Mouse (Mus musculus): ENCODE measurements around the gene Fes. TPM values are rescaled to one million over a fixed set of nuclear protein-coding genes. Genes with fewer than 3 reads are reported as not detected.
A peak's percentile ranks its signal among the peaks of the same experiment; 100 is the strongest.

Fes gene
- total and polyA plus RNA-seq, 2 experiments = 4.6 to 9.6 TPM

DNA sequence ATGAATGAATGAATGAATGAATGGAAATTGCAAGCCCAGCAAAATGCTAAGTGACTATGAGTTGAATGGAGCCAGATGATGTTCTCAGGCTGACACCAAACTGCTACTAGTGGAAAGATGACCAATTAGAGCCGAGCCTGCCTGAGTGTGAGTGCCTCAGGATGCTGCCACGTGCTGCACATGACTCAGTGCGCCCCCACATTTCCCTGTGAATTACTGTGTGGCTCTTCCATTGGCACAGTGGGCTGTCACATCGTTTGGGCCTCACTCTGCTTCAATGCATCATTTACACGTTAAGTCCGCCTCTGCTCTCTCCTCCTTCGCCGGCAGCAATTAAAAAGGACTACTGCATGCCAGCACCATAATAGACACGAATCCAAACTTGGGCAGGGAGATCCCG is 24.5 kb upstream of the Fes start:
- Histone ChIP-seq H3K36me3 (ENCODE audit: control insufficient read depth, insufficient read depth, low read length) (no peaks in the 10 kb centered on the region), H3K4me3 (ENCODE audit: insufficient read depth, low read depth, low read length) (no peak overlapping the region), H3K27me3 (ENCODE audit: control insufficient read depth, insufficient read depth, low read length) (no peaks in the 10 kb centered on the region), H3K27ac (replicated peaks; ENCODE audit: insufficient read depth, low read depth, low read length) (no peak overlapping the region), H3K4me1 (ENCODE audit: control insufficient read depth, insufficient read depth, low read length) (peaks cover 15% of the 10 kb centered on the region), H3K9ac (ENCODE audit: low read depth, low read length) (no peak overlapping the region), H3K79me2 (ENCODE audit: control insufficient read depth, insufficient read depth, low read length) (no peaks in the 10 kb centered on the region)
- DNase-seq (ENCODE audit: extremely low read depth, low read depth, low spot score) = no peak
- TF ChIP-seq POLR2A (IDR thresholded peaks at IDR 0.05; ENCODE audit: extremely low read depth, insufficient read depth, low read length) (no peak), CTCF (IDR thresholded peaks at IDR 0.05; ENCODE audit: low read depth, low read length) (no peak)
- 93% methylated on average over 10 of the region's 10 CpGs for WGBS

DNA sequence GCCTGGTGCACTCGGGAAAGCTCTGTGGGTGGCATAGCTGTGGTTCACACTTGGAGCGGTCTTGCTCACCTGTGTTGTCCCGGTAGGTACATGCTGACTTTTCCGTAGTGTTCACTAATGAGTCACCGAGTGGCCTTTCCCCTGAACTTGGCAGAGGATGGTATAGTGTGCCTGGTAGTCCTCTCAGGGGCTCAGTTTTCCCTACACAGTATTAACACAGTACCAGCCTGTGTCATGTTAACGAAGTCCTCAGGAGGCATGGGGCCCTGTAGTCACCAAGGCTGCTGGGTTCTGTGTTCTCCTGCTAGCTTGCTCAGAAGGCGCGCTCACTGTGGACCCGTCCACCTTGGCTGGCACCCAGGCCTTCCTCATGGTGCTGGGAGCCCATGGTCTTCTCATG is 22.6 kb upstream of the Fes start:
- H3K27me3 ChIP-seq (ENCODE audit: control insufficient read depth, insufficient read depth, low read length) = no peaks in the 10 kb centered on the region
- no peak for DNase-seq (ENCODE audit: extremely low read depth, low read depth, low spot score)
- WGBS = 87% methylated on average over 9 of the region's 9 CpGs
- no peaks in the 10 kb centered on the region for H3K36me3 ChIP-seq (ENCODE audit: control insufficient read depth, insufficient read depth, low read length)
- H3K27ac ChIP-seq (replicated peaks; ENCODE audit: insufficient read depth, low read depth, low read length) = no peak overlapping the region
- no peak overlapping the region for H3K4me3 ChIP-seq (ENCODE audit: insufficient read depth, low read depth, low read length)
- peaks cover 13% of the 10 kb centered on the region for H3K4me1 ChIP-seq (ENCODE audit: control insufficient read depth, insufficient read depth, low read length)
- no peak overlapping the region for H3K9ac ChIP-seq (ENCODE audit: low read depth, low read length)
- H3K79me2 ChIP-seq (ENCODE audit: control insufficient read depth, insufficient read depth, low read length) = no peaks in the 10 kb centered on the region
- TF ChIP-seq POLR2A (IDR thresholded peaks at IDR 0.05; ENCODE audit: extremely low read depth, insufficient read depth, low read length) (no peak), CTCF (IDR thresholded peaks at IDR 0.05; ENCODE audit: low read depth, low read length) (no peak)

DNA sequence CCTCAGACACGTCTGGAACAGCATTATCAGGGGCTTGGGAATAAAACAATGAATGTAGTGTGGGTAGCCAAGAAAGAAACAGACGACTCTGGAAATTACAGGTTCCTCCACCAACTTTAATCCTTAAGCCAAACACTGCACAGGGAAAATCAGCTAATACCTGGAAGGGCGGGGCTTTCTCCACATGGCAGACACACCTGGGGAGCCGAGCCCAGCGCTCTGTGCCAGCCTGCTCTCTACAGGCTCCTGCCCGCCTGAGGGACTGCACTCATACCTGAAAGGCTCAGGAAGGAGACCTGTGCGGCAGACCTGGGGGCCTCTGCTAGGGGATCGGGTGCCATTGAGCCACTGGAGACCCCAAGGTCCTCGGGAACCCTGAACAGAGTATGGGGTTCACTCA is 20.0 kb upstream of the Fes start:
- DNase-seq (ENCODE audit: extremely low read depth, low read depth, low spot score) = no peak
- no peaks in the 10 kb centered on the region for H3K79me2 ChIP-seq (ENCODE audit: control insufficient read depth, insufficient read depth, low read length)
- TF ChIP-seq POLR2A (IDR thresholded peaks at IDR 0.05; ENCODE audit: extremely low read depth, insufficient read depth, low read length) = no peak
- TF ChIP-seq CTCF (IDR thresholded peaks at IDR 0.05; ENCODE audit: low read depth, low read length) = no peak
- no peaks in the 10 kb centered on the region for H3K36me3 ChIP-seq (ENCODE audit: control insufficient read depth, insufficient read depth, low read length)
- no peak overlapping the region for H3K27ac ChIP-seq (replicated peaks; ENCODE audit: insufficient read depth, low read depth, low read length)
- H3K4me1 ChIP-seq (ENCODE audit: control insufficient read depth, insufficient read depth, low read length) = peaks cover 3% of the 10 kb centered on the region
- no peak overlapping the region for H3K9ac ChIP-seq (ENCODE audit: low read depth, low read length)
- WGBS = 84% methylated on average over 9 of the region's 9 CpGs
- no peaks in the 10 kb centered on the region for H3K27me3 ChIP-seq (ENCODE audit: control insufficient read depth, insufficient read depth, low read length)
- H3K4me3 ChIP-seq (ENCODE audit: insufficient read depth, low read depth, low read length) = no peak overlapping the region

DNA sequence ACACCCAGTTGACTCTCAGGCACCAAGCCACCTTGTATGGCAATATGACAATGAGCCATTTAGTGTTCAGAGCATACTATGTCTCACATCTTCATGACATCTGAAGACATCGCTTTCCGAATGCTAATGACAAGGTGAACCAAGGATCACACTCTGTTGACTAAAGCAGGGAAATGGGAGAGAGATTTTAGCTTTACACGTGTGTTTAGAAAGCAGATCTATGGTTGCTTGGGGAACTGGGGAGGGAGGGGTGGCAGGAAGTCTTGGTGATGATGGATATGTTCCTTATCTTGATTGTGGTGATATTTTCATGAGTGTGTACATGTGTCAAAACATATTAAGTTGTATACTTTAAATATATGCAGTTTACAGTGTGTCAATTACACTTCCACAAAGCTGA is 18.4 kb upstream of the Fes start:
- Histone ChIP-seq H3K4me3 (ENCODE audit: insufficient read depth, low read depth, low read length) (no peak overlapping the region), H3K79me2 (ENCODE audit: control insufficient read depth, insufficient read depth, low read length) (peaks cover 8% of the 10 kb centered on the region; the same call in 1 of the 2 replicates), H3K4me1 (ENCODE audit: control insufficient read depth, insufficient read depth, low read length) (peaks cover 3% of the 10 kb centered on the region; the same call in 1 of the 2 replicates), H3K36me3 (ENCODE audit: control insufficient read depth, insufficient read depth, low read length) (no peaks in the 10 kb centered on the region), H3K27ac (replicated peaks; ENCODE audit: insufficient read depth, low read depth, low read length) (no peak overlapping the region), H3K27me3 (ENCODE audit: control insufficient read depth, insufficient read depth, low read length) (no peaks in the 10 kb centered on the region), H3K9ac (ENCODE audit: low read depth, low read length) (no peak overlapping the region)
- DNase-seq (ENCODE audit: extremely low read depth, low read depth, low spot score) = no peak
- 83% methylated on average over 3 of the region's 3 CpGs for WGBS
- TF ChIP-seq CTCF (IDR thresholded peaks at IDR 0.05; ENCODE audit: low read depth, low read length) (no peak), POLR2A (IDR thresholded peaks at IDR 0.05; ENCODE audit: extremely low read depth, insufficient read depth, low read length) (no peak)

DNA sequence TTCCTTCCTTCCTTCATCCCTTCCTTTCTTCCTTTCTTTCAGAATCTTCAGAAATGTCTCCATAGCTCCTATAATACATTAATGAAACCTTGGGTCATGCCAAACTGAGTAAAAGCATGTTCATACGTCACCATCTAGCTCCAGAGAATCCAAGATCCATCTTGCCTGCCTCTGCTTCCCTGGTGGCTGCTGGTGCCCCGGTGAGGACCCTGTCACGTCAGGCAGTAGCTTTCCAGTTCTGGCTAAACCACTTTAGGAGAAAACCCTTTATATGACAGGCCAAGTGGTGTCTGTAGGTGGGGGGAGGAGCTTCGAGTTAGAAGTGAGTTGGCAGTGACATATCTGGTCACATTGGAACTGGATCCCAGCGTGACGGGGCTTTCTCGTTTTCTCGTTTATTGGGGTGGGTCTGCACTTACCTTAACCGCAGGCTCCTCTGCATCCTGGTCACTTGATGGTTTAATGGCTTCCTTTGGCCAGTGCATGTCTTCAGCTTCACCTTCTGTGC is 17.5 kb upstream of the Fes start, which contains the start of gene Furin:
Furin (minus strand) TSS at position 249 of the 508 bp plus-strand sequence.
- Histone ChIP-seq H3K27me3 (ENCODE audit: control insufficient read depth, insufficient read depth, low read length) (no peaks in the 10 kb centered on the region), H3K9ac (ENCODE audit: low read depth, low read length) (no peak within 1 kb of the TSS), H3K4me1 (ENCODE audit: control insufficient read depth, insufficient read depth, low read length) (peaks cover 3% of the 10 kb centered on the region; the same call in 1 of the 2 replicates), H3K79me2 (ENCODE audit: control insufficient read depth, insufficient read depth, low read length) (peaks cover 8% of the 10 kb centered on the region; the same call in 1 of the 2 replicates), H3K36me3 (ENCODE audit: control insufficient read depth, insufficient read depth, low read length) (no peaks in the 10 kb centered on the region), H3K4me3 (ENCODE audit: insufficient read depth, low read depth, low read length) (no peak within 1 kb of the TSS), H3K27ac (replicated peaks; ENCODE audit: insufficient read depth, low read depth, low read length) (peak within 1 kb of the TSS; percentile 11; the same call in 1 of the 2 replicates)
- no peak for DNase-seq (ENCODE audit: extremely low read depth, low read depth, low spot score)
- TF ChIP-seq CTCF (IDR thresholded peaks at IDR 0.05; ENCODE audit: low read depth, low read length) = no peak
- no peak for TF ChIP-seq POLR2A (IDR thresholded peaks at IDR 0.05; ENCODE audit: extremely low read depth, insufficient read depth, low read length)
- 44% methylated on average over 9 of the region's 9 CpGs for WGBS

DNA sequence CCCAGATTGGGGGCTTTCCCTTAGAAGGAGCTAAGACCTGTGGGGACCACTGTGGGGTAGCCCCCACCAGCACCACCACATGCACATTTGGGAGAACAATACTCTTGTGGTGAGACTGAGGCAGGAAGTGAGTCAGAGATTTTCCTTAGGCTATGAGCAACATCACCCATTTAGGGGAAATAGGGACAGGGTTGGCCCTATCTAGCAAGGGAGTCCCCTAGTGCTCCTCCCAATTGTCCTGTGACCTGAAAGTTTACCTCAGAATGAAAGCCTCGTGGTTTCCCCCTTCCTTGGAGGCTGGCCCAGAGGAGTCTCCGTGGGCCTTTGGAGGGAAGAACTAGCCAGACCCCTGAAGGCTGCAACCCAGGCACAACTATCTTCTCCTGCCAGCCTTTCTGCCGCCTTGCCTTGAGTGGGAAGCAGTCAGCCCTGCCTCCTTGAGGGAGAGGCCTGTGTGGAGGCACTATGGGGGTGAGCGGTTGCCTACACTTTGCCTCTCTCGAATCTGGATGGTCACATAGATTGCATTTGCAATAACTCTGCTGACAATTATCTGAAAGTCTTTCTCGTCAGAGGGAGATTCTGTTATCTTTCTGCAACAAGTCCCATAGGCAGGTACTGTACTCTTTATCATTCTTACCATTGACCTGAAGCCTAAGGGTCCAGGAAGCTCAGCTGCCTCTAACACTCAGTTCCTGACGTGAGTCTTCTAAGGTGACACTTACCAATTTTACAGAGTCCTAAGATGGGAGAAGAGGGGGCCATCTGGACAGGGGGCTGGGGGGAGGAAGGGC is 16.6 kb upstream of the Fes start:
- no peak for DNase-seq (ENCODE audit: extremely low read depth, low read depth, low spot score)
- WGBS = 51% methylated on average over 7 of the region's 7 CpGs
- no peak overlapping the region for H3K4me3 ChIP-seq (ENCODE audit: insufficient read depth, low read depth, low read length)
- H3K4me1 ChIP-seq (ENCODE audit: control insufficient read depth, insufficient read depth, low read length) = peaks cover 6% of the 10 kb centered on the region
- H3K27ac ChIP-seq (replicated peaks; ENCODE audit: insufficient read depth, low read depth, low read length) = peak overlapping the region; percentile 11; the same call in 1 of the 2 replicates
- no peak overlapping the region for H3K9ac ChIP-seq (ENCODE audit: low read depth, low read length)
- no peaks in the 10 kb centered on the region for H3K36me3 ChIP-seq (ENCODE audit: control insufficient read depth, insufficient read depth, low read length)
- TF ChIP-seq CTCF (IDR thresholded peaks at IDR 0.05; ENCODE audit: low read depth, low read length) = no peak
- no peak for TF ChIP-seq POLR2A (IDR thresholded peaks at IDR 0.05; ENCODE audit: extremely low read depth, insufficient read depth, low read length)
- H3K79me2 ChIP-seq (ENCODE audit: control insufficient read depth, insufficient read depth, low read length) = peaks cover 9% of the 10 kb centered on the region; the same call in 1 of the 2 replicates
- H3K27me3 ChIP-seq (ENCODE audit: control insufficient read depth, insufficient read depth, low read length) = no peaks in the 10 kb centered on the region

Data from liver, adult 2 months (tissue).